Mouse (Mus musculus): ENCODE measurements at regions not wholly inside any gene's neighbourhood (a gene's known extent, or its start where the extent isn't known, plus 50 kb on each side); places are given as distances from the start of the nearest gene placed in this dataset.

- ATAC-seq (replicated peaks; ENCODE audit: low FRiP score), result peak; percentile 57
- no peak overlapping the region for H3K4me3 ChIP-seq (replicated peaks)
- 56% methylated on average over 7 of the region's 7 CpGs for WGBS
- H3K4me2 ChIP-seq, result no peak overlapping the region
- no peaks in the 10 kb centered on the region for H3K27me3 ChIP-seq
- no peaks in the 10 kb centered on the region for H3K9me3 ChIP-seq (replicated peaks)
- no peaks in the 10 kb centered on the region for H3K36me3 ChIP-seq
- H3K27ac ChIP-seq, result peak overlapping the region; percentile 73
- peaks cover 23% of the 10 kb centered on the region for H3K4me1 ChIP-seq
- H3K9ac ChIP-seq, result no peak overlapping the region
Observed at GRCm38 (mm10) chr9:46469521-46469920, 149.7 kb upstream of the 4931429L15Rik start.

GRCm38 (mm10) chr9:46468306-46468705 is 148.5 kb upstream of the 4931429L15Rik start:
- Histone ChIP-seq H3K4me3 (replicated peaks) (no peak overlapping the region), H3K9ac (no peak overlapping the region), H3K4me2 (no peak overlapping the region), H3K36me3 (no peaks in the 10 kb centered on the region), H3K4me1 (peaks cover 23% of the 10 kb centered on the region), H3K27me3 (no peaks in the 10 kb centered on the region), H3K27ac (peak overlapping the region; percentile 73), H3K9me3 (replicated peaks) (no peaks in the 10 kb centered on the region)
- peak; percentile 46; the same call in 1 of the 2 replicates for ATAC-seq (replicated peaks; ENCODE audit: low FRiP score)
- whole genome bisulfite sequencing, result 29% methylated on average over 2 of the region's 2 CpGs

GRCm38 (mm10) chr9:46467671-46468070 is 147.9 kb upstream of the 4931429L15Rik start:
- H3K27ac ChIP-seq, result no peak overlapping the region
- peaks cover 23% of the 10 kb centered on the region for H3K4me1 ChIP-seq
- no peak overlapping the region for H3K4me2 ChIP-seq
- no peak overlapping the region for H3K4me3 ChIP-seq (replicated peaks)
- H3K36me3 ChIP-seq, result no peaks in the 10 kb centered on the region
- 51% methylated on average over 3 of the region's 3 CpGs for whole genome bisulfite sequencing
- no peaks in the 10 kb centered on the region for H3K27me3 ChIP-seq
- H3K9ac ChIP-seq, result no peak overlapping the region
- ATAC-seq (replicated peaks; ENCODE audit: low FRiP score), result no peak
- H3K9me3 ChIP-seq (replicated peaks), result no peaks in the 10 kb centered on the region

- H3K36me3 ChIP-seq, result no peaks in the 10 kb centered on the region
- H3K27me3 ChIP-seq, result no peaks in the 10 kb centered on the region
- H3K4me2 ChIP-seq, result no peak overlapping the region
- H3K9ac ChIP-seq, result no peak overlapping the region
- no peak overlapping the region for H3K27ac ChIP-seq
- 0 out of 2 replicates have a peak, but pooled peaks cover 2% of the 10 kb centered on the region for H3K4me1 ChIP-seq
- WGBS, result 82% methylated on average over 5 of the region's 5 CpGs
- no peak for ATAC-seq (replicated peaks; ENCODE audit: low FRiP score)
- no peaks in the 10 kb centered on the region for H3K9me3 ChIP-seq (replicated peaks)
- H3K4me3 ChIP-seq (replicated peaks), result no peak overlapping the region
Observed at GRCm38 (mm10) chr9:46462681-46463080, 142.9 kb upstream of the 4931429L15Rik start.

GRCm38 (mm10) chr9:46457945-46458344 is 138.2 kb upstream of the 4931429L15Rik start:
- peaks cover 6% of the 10 kb centered on the region for H3K4me1 ChIP-seq
- no peak overlapping the region for H3K9ac ChIP-seq
- ATAC-seq (replicated peaks; ENCODE audit: low FRiP score), result no peak
- no peak overlapping the region for H3K4me3 ChIP-seq (replicated peaks)
- H3K9me3 ChIP-seq (replicated peaks), result no peaks in the 10 kb centered on the region
- no peaks in the 10 kb centered on the region for H3K27me3 ChIP-seq
- H3K27ac ChIP-seq, result no peak overlapping the region
- H3K36me3 ChIP-seq, result no peaks in the 10 kb centered on the region
- WGBS, result 68% methylated on average over 6 of the region's 6 CpGs
- H3K4me2 ChIP-seq, result no peak overlapping the region

- ATAC-seq (replicated peaks; ENCODE audit: low FRiP score), result 0 out of 2 replicates have a peak, but pooled peaks have one; percentile 33
- 59% methylated on average over 7 of the region's 7 CpGs for WGBS
Observed at GRCm38 (mm10) chr9:46454807-46455610, 135.2 kb upstream of the 4931429L15Rik start.

GRCm38 (mm10) chr9:46443191-46444095 is 123.7 kb upstream of the 4931429L15Rik start:
- peak overlapping the region; percentile 66 for H3K4me2 ChIP-seq
- H3K4me1 ChIP-seq, result peaks cover 17% of the 10 kb centered on the region
- peak overlapping the region; percentile 34 for H3K4me3 ChIP-seq (replicated peaks)
- H3K9ac ChIP-seq, result no peak overlapping the region
- WGBS, result 2% methylated on average over 53 of the region's 53 CpGs
- no peak overlapping the region for H3K27ac ChIP-seq
- H3K9me3 ChIP-seq (replicated peaks), result no peaks in the 10 kb centered on the region
- no peaks in the 10 kb centered on the region for H3K36me3 ChIP-seq
- 0 out of 2 replicates have a peak, but pooled peaks have one; percentile 36 for ATAC-seq (replicated peaks; ENCODE audit: low FRiP score)
- peaks cover 47% of the 10 kb centered on the region for H3K27me3 ChIP-seq

More at GRCm38 (mm10) chr9:46454807-46455610, 135.2 kb upstream of the 4931429L15Rik start:
- Histone ChIP-seq H3K4me3 (replicated peaks) (no peak overlapping the region), H3K4me2 (no peak overlapping the region), H3K4me1 (peaks cover 6% of the 10 kb centered on the region), H3K27me3 (no peaks in the 10 kb centered on the region), H3K9me3 (replicated peaks) (no peaks in the 10 kb centered on the region), H3K9ac (no peak overlapping the region), H3K36me3 (no peaks in the 10 kb centered on the region), H3K27ac (no peak overlapping the region)

GRCm38 (mm10) chr9:46442739-46443181 is 123.0 kb upstream of the 4931429L15Rik start:
- no peak for ATAC-seq (replicated peaks; ENCODE audit: low FRiP score)
- Histone ChIP-seq H3K4me2 (peak overlapping the region; percentile 66), H3K27ac (no peak overlapping the region), H3K4me3 (replicated peaks) (peak overlapping the region; percentile 34), H3K9ac (no peak overlapping the region), H3K36me3 (no peaks in the 10 kb centered on the region), H3K27me3 (peaks cover 47% of the 10 kb centered on the region), H3K9me3 (replicated peaks) (no peaks in the 10 kb centered on the region), H3K4me1 (peaks cover 17% of the 10 kb centered on the region)
- WGBS, result 2% methylated on average over 19 of the region's 19 CpGs

GRCm38 (mm10) chr9:46440226-46440625 is 120.4 kb upstream of the 4931429L15Rik start:
- Histone ChIP-seq H3K9me3 (replicated peaks) (0 out of 2 replicates have a peak, but pooled peaks cover 5% of the 10 kb centered on the region), H3K9ac (no peak overlapping the region), H3K27me3 (peaks cover 37% of the 10 kb centered on the region), H3K4me2 (no peak overlapping the region), H3K36me3 (no peaks in the 10 kb centered on the region), H3K4me3 (replicated peaks) (no peak overlapping the region), H3K27ac (no peak overlapping the region), H3K4me1 (peaks cover 17% of the 10 kb centered on the region)
- no peak for ATAC-seq (replicated peaks; ENCODE audit: low FRiP score)
- 59% methylated on average over 5 of the region's 5 CpGs for WGBS

- no peak overlapping the region for H3K9ac ChIP-seq
- H3K9me3 ChIP-seq (replicated peaks), result 0 out of 2 replicates have a peak, but pooled peaks cover 7% of the 10 kb centered on the region
- 88% methylated on average over 3 of the region's 3 CpGs for WGBS
- no peaks in the 10 kb centered on the region for H3K4me1 ChIP-seq
- H3K36me3 ChIP-seq, result no peaks in the 10 kb centered on the region
- H3K4me3 ChIP-seq (replicated peaks), result no peak overlapping the region
- ATAC-seq (replicated peaks; ENCODE audit: low FRiP score), result no peak
- H3K27ac ChIP-seq, result no peak overlapping the region
- no peak overlapping the region for H3K4me2 ChIP-seq
- H3K27me3 ChIP-seq, result no peaks in the 10 kb centered on the region
Observed at GRCm38 (mm10) chr9:46434700-46435099, 114.9 kb upstream of the 4931429L15Rik start.

- no peak for ATAC-seq (replicated peaks; ENCODE audit: low FRiP score)
- Histone ChIP-seq H3K36me3 (no peaks in the 10 kb centered on the region), H3K9me3 (replicated peaks) (0 out of 2 replicates have a peak, but pooled peaks cover 7% of the 10 kb centered on the region), H3K9ac (no peak overlapping the region), H3K27ac (no peak overlapping the region), H3K4me2 (no peak overlapping the region), H3K27me3 (no peaks in the 10 kb centered on the region), H3K4me3 (replicated peaks) (no peak overlapping the region), H3K4me1 (no peaks in the 10 kb centered on the region)
- 80% methylated on average over 5 of the region's 5 CpGs for WGBS
Observed at GRCm38 (mm10) chr9:46433716-46434115, 113.9 kb upstream of the 4931429L15Rik start.

GRCm38 (mm10) chr9:46431053-46431452 is 111.3 kb upstream of the 4931429L15Rik start:
- ATAC-seq (replicated peaks; ENCODE audit: low FRiP score), result no peak
- 64% methylated on average over 13 of the region's 13 CpGs for WGBS
- H3K36me3 ChIP-seq, result no peaks in the 10 kb centered on the region
- peaks cover 6% of the 10 kb centered on the region; the same call in 1 of the 2 replicates for H3K27me3 ChIP-seq
- H3K4me1 ChIP-seq, result no peaks in the 10 kb centered on the region
- H3K9ac ChIP-seq, result no peak overlapping the region
- H3K9me3 ChIP-seq (replicated peaks), result 0 out of 2 replicates have a peak, but pooled peaks cover 7% of the 10 kb centered on the region
- no peak overlapping the region for H3K4me3 ChIP-seq (replicated peaks)
- no peak overlapping the region for H3K4me2 ChIP-seq
- H3K27ac ChIP-seq, result no peak overlapping the region

Measured in kidney, embryonic 15.5 days (tissue).